Mouse (Mus musculus) heart, embryonic 14.5 days (tissue): ENCODE measurements at regions not wholly inside any gene's neighbourhood (a gene's known extent, or its start where the extent isn't known, plus 50 kb on each side); places are given as distances from the start of the nearest gene placed in this dataset.

ENCODE experiments used
- ATAC-seq: fragments of 200-750 bp; cut with Nextera tagmentation; 2 replicates; pipeline ENCODE4 v1.8.0; 2017; ENCODE audit warnings: low read depth, moderate TSS enrichment; ENCODE audit not compliant: insufficient number of reproducible peaks, insufficient read depth, low FRiP score
- H3K27ac ChIP-seq, 2 experiments: fragments of 200-500 bp in 1 of 2; fragments of 300-500 bp in 1 of 2; sonication (generic) in 1 of 2; replicated peaks in 1 of 2; 2 replicates each; pipeline ENCODE4 v1.5.1; 2012 to 2014; ENCODE audit warnings: low read depth in 2 of 2, low read length in 2 of 2, control low read depth in 1 of 2, mild to moderate bottlenecking in 1 of 2, mixed read lengths in 1 of 2; ENCODE audit not compliant: control insufficient read depth in 1 of 2, insufficient read depth in 1 of 2
- H3K27me3 ChIP-seq: fragments of 300-500 bp; sonication (generic); 2 replicates; pipeline ENCODE4 v1.6.1; 2014; ENCODE audit warnings: mild to moderate bottlenecking, low read length, control low read depth; ENCODE audit not compliant: control insufficient read depth, insufficient read depth
- H3K36me3 ChIP-seq: fragments of 300-500 bp; sonication (generic); 2 replicates; pipeline ENCODE4 v1.6.1; 2014; ENCODE audit warnings: mild to moderate bottlenecking, control low read depth, low read length, mixed read lengths; ENCODE audit not compliant: control insufficient read depth, insufficient read depth
- H3K4me1 ChIP-seq, 2 experiments: fragments of 200-500 bp in 1 of 2; fragments of 300-500 bp in 1 of 2; sonication (generic) in 1 of 2; 2 replicates each; pipeline ENCODE4 v1.6.1; 2012 to 2014; ENCODE audit warnings: low read length in 2 of 2, control low read depth in 1 of 2, mixed read lengths in 1 of 2; ENCODE audit not compliant: control insufficient read depth in 2 of 2, insufficient read depth in 2 of 2
- H3K4me2 ChIP-seq: fragments of 300-500 bp; sonication (generic); 2 replicates; pipeline ENCODE4 v1.6.1; 2014; ENCODE audit warnings: mild to moderate bottlenecking, low read length
- H3K4me3 ChIP-seq, 2 experiments: fragments of 200-500 bp in 1 of 2; fragments of 300-500 bp in 1 of 2; sonication (generic) in 1 of 2; 2 replicates each; pipeline ENCODE4 v1.5.1; 2012 to 2014; ENCODE audit warnings: low read length in 2 of 2, mild to moderate bottlenecking in 2 of 2, control low read depth in 1 of 2, low read depth in 1 of 2, moderate library complexity in 1 of 2; ENCODE audit not compliant: control insufficient read depth in 1 of 2, insufficient read depth in 1 of 2
- H3K9ac ChIP-seq: fragments of 300-500 bp; sonication (generic); 2 replicates; pipeline ENCODE4 v1.6.1; 2014; ENCODE audit warnings: mild to moderate bottlenecking, low read length
- H3K9me3 ChIP-seq: fragments of 300-500 bp; sonication (generic); 2 replicates; pipeline ENCODE4 v1.6.1; 2016; ENCODE audit warnings: low read length, control low read depth; ENCODE audit not compliant: control insufficient read depth
- WGBS: fragments of 180-500 bp; shearing (Covaris S2); extraction: QIAGEN DNeasy Blood & Tissue Kit; methylation state at CpG from one replicate; pipeline ENCODE4 v1.1.7; 2014; 5-methylcytosine and 5-hydroxymethylcytosine counted together

- 0 out of 4 replicates have a peak, but pooled peaks cover 0 to 3% of the 10 kb centered on the region in 2 experiments for H3K4me1 ChIP-seq
- no peak overlapping the region for H3K4me3 ChIP-seq
- H3K9ac ChIP-seq: no peak overlapping the region
- no peak overlapping the region for H3K27ac ChIP-seq
- WGBS: 65% methylated on average over 2 of the region's 2 CpGs
- ATAC-seq: no peak
- H3K4me2 ChIP-seq: no peak overlapping the region
- no peaks in the 10 kb centered on the region for H3K27me3 ChIP-seq
- no peaks in the 10 kb centered on the region for H3K36me3 ChIP-seq
- no peaks in the 10 kb centered on the region for H3K9me3 ChIP-seq
Measured at GRCm38 (mm10) chr3:105158376-105158775, 91.7 kb downstream of the 4930564D02Rik start.

- no peaks in the 10 kb centered on the region for H3K36me3 ChIP-seq
- H3K4me2 ChIP-seq: no peak overlapping the region
- H3K9me3 ChIP-seq: peaks cover 2% of the 10 kb centered on the region; the same call in 1 of the 2 replicates
- ATAC-seq: 0 out of 2 replicates have a peak, but pooled peaks have one; percentile 21
- H3K4me1 ChIP-seq: no peaks in the 10 kb centered on the region
- H3K27me3 ChIP-seq: no peaks in the 10 kb centered on the region
- no peak overlapping the region for H3K9ac ChIP-seq
- 48% methylated on average over 2 of the region's 2 CpGs for whole genome bisulfite sequencing
- no peak overlapping the region for H3K4me3 ChIP-seq
- no peak overlapping the region for H3K27ac ChIP-seq
Measured at GRCm38 (mm10) chr3:105165355-105165754, 98.7 kb downstream of the 4930564D02Rik start.

DNA sequence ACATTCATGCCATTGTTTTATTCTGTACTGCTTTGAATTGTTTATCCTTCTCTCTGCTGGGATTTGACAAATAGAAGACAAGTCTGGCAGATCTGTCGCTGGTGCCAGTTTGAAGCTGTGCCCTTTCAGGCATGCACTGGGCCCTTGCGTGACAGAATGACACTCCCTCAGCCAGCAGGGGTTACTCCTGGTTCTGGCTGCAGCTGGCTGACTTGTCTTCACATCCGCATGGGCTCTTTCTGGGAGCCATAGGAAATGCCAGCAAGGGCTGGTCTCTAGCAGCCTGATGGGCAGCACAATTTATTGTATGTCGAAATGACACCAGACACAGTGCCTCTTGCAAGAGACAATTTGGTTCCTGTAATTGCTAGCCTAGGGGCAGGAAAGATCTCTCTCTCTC lies 102.5 kb downstream of the 4930564D02Rik start:
- no peak for ATAC-seq
- no peak overlapping the region for H3K4me2 ChIP-seq
- no peak overlapping the region for H3K27ac ChIP-seq
- no peaks in the 10 kb centered on the region for H3K27me3 ChIP-seq
- no peaks in the 10 kb centered on the region for H3K36me3 ChIP-seq
- no peaks in the 10 kb centered on the region for H3K4me1 ChIP-seq
- WGBS: 52% methylated on average over 4 of the region's 4 CpGs
- peaks cover 4% of the 10 kb centered on the region; the same call in 1 of the 2 replicates for H3K9me3 ChIP-seq
- no peak overlapping the region for H3K4me3 ChIP-seq
- no peak overlapping the region for H3K9ac ChIP-seq

GRCm38 (mm10) chr3:105171527-105171926 lies 104.9 kb downstream of the 4930564D02Rik start:
- Histone ChIP-seq H3K4me2 (no peak overlapping the region), H3K27ac (no peak overlapping the region), H3K27me3 (no peaks in the 10 kb centered on the region), H3K4me3 (no peak overlapping the region), H3K36me3 (no peaks in the 10 kb centered on the region), H3K9ac (no peak overlapping the region), H3K4me1 (no peaks in the 10 kb centered on the region), H3K9me3 (peaks cover 4% of the 10 kb centered on the region; the same call in 1 of the 2 replicates)
- 75% methylated on average over 5 of the region's 5 CpGs for WGBS
- no peak for ATAC-seq

DNA sequence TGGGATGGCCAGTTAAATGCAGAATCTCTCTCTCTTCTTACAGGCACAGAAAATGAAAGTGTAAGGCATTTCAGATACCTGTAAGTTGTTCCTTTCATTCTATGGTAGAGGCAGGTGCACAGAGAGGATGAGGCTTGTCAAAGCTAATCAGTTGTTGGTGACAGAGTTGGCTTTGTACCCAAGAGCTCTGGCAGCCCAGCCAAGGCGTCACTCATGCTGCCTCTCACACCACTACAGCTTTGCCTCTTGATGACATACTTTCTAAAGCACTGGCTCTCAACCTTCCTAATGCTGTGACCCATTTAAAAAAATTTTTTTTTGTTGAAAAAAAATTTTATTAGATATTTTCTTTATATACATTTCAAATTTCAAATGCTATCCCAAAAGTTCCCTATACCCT lies 105.4 kb downstream of the 4930564D02Rik start:
- Histone ChIP-seq H3K27ac (no peak overlapping the region), H3K27me3 (no peaks in the 10 kb centered on the region), H3K9me3 (peaks cover 4% of the 10 kb centered on the region; the same call in 1 of the 2 replicates), H3K4me1 (no peaks in the 10 kb centered on the region), H3K9ac (no peak overlapping the region), H3K36me3 (no peaks in the 10 kb centered on the region), H3K4me2 (no peak overlapping the region), H3K4me3 (no peak overlapping the region)
- WGBS: 33% methylated on average over 1 of the region's 1 CpGs
- ATAC-seq: no peak

- no peaks in the 10 kb centered on the region for H3K36me3 ChIP-seq
- no peak overlapping the region for H3K9ac ChIP-seq
- no peak for ATAC-seq
- H3K9me3 ChIP-seq: no peaks in the 10 kb centered on the region
- no peak overlapping the region for H3K27ac ChIP-seq
- no peak overlapping the region for H3K4me3 ChIP-seq
- WGBS: 90% methylated on average over 7 of the region's 7 CpGs
- no peak overlapping the region for H3K4me2 ChIP-seq
- no peaks in the 10 kb centered on the region for H3K4me1 ChIP-seq
- no peaks in the 10 kb centered on the region for H3K27me3 ChIP-seq
Measured at GRCm38 (mm10) chr3:105191303-105191702, 124.7 kb downstream of the 4930564D02Rik start.

GRCm38 (mm10) chr3:105191830-105192229 lies 125.2 kb downstream of the 4930564D02Rik start:
- H3K4me3 ChIP-seq: no peak overlapping the region
- H3K9ac ChIP-seq: no peak overlapping the region
- ATAC-seq: no peak
- H3K4me1 ChIP-seq: no peaks in the 10 kb centered on the region
- WGBS: 24% methylated on average over 7 of the region's 7 CpGs
- no peaks in the 10 kb centered on the region for H3K36me3 ChIP-seq
- H3K4me2 ChIP-seq: no peak overlapping the region
- H3K27me3 ChIP-seq: no peaks in the 10 kb centered on the region
- H3K9me3 ChIP-seq: no peaks in the 10 kb centered on the region
- H3K27ac ChIP-seq: no peak overlapping the region

DNA sequence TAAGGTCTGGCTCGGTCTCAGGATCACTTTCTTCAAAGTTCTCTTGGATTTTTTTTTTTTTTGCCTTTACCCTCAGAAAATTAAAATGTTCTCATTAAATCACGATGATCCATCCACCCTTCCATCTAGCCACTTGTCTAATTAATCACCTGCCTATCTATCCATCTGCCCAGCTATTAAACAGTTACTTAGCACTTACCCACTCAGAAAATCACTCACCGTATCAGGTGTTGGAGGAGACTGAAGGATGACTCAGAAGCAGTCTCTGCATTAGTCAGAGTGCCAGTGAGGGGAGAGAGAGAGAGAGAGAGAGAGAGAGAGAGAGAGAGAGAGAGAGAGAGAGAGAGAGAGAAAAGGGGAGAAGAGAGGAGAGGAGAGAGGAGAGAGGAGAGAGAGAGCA lies 134.1 kb downstream of the 4930564D02Rik start:
- Histone ChIP-seq H3K27ac (no peak overlapping the region), H3K4me2 (no peak overlapping the region), H3K27me3 (no peaks in the 10 kb centered on the region), H3K4me1 (peaks cover 0 to 5% of the 10 kb centered on the region in 2 experiments; a peak in 1 of 4 replicates), H3K36me3 (no peaks in the 10 kb centered on the region), H3K4me3 (no peak overlapping the region), H3K9ac (no peak overlapping the region), H3K9me3 (no peaks in the 10 kb centered on the region; the same call in 1 of the 2 replicates)
- WGBS: 68% methylated on average over 3 of the region's 3 CpGs
- ATAC-seq: no peak
